Mouse (Mus musculus) forebrain, embryonic 14.5 days (tissue): ENCODE results near the gene Fbxl14. TPM values are rescaled to one million over a fixed set of nuclear protein-coding genes. Genes with fewer than 3 reads are reported as not detected.

Experiments used
- ATAC-seq: fragments of 200-750 bp; cut with Nextera tagmentation; 2 replicates; pipeline ENCODE4 v1.8.0; 2017; ENCODE audit warnings: mild to moderate bottlenecking, moderate library complexity
- DNase-seq: peaks from one replicate; pipeline ENCODE4 v3.0.0-alpha.2; 2015; ENCODE audit warnings: low spot score
- H3K27ac ChIP-seq: fragments of 300-500 bp; sonication (generic); 2 replicates; pipeline ENCODE4 v1.5.1; 2014; ENCODE audit warnings: low read depth, mild to moderate bottlenecking, control low read depth, low read length, moderate library complexity
- H3K27me3 ChIP-seq: fragments of 300-500 bp; sonication (generic); replicated peaks from 2 replicates; pipeline ENCODE4 v1.6.1; 2014; ENCODE audit warnings: low read length, control low read depth, mixed read lengths; ENCODE audit not compliant: control insufficient read depth, insufficient read depth
- H3K36me3 ChIP-seq: fragments of 300-500 bp; sonication (generic); 2 replicates; pipeline ENCODE4 v1.6.1; 2014; ENCODE audit warnings: low read length, control low read depth; ENCODE audit not compliant: control insufficient read depth, insufficient read depth
- H3K4me1 ChIP-seq: fragments of 300-500 bp; sonication (generic); 2 replicates; pipeline ENCODE4 v1.6.1; 2014; ENCODE audit warnings: antibody characterized with exemption, low read length, control low read depth; ENCODE audit not compliant: control insufficient read depth, insufficient read depth
- H3K4me2 ChIP-seq: fragments of 300-500 bp; sonication (generic); 2 replicates; pipeline ENCODE4 v1.6.1; 2014; ENCODE audit warnings: mild to moderate bottlenecking, control low read depth, low read length
- H3K4me3 ChIP-seq: fragments of 300-500 bp; sonication (generic); 2 replicates; pipeline ENCODE4 v1.5.1; 2014; ENCODE audit warnings: low read depth, low read length, control low read depth
- H3K9ac ChIP-seq: fragments of 300-500 bp; sonication (generic); 2 replicates; pipeline ENCODE4 v1.6.1; 2014; ENCODE audit warnings: mild to moderate bottlenecking, low read length, control low read depth, moderate library complexity
- H3K9me3 ChIP-seq: fragments of 300-500 bp; sonication (generic); replicated peaks from 2 replicates; pipeline ENCODE4 v1.6.1; 2016; ENCODE audit warnings: low read length, control low read depth, mixed read lengths; ENCODE audit not compliant: control insufficient read depth
- WGBS: fragments of 180-500 bp; shearing (Covaris S2); extraction: QIAGEN DNeasy Blood & Tissue Kit; methylation state at CpG from one replicate; pipeline ENCODE4 v1.1.7; 2014; 5-methylcytosine and 5-hydroxymethylcytosine counted together
- polyA plus RNA-seq: library from polyadenylated mRNA; unstranded; fragments of >200 nt; fragmentation: Nextera tagmentation; extraction: Ambion mirVana; gene quantifications from 2 replicates; pipeline ENCODE4 v1.2.1, GENCODE M21; 2014

Fbxl14 gene
- polyA plus RNA-seq, 1 experiment from 2014 or later = 7.6 TPM

DNA sequence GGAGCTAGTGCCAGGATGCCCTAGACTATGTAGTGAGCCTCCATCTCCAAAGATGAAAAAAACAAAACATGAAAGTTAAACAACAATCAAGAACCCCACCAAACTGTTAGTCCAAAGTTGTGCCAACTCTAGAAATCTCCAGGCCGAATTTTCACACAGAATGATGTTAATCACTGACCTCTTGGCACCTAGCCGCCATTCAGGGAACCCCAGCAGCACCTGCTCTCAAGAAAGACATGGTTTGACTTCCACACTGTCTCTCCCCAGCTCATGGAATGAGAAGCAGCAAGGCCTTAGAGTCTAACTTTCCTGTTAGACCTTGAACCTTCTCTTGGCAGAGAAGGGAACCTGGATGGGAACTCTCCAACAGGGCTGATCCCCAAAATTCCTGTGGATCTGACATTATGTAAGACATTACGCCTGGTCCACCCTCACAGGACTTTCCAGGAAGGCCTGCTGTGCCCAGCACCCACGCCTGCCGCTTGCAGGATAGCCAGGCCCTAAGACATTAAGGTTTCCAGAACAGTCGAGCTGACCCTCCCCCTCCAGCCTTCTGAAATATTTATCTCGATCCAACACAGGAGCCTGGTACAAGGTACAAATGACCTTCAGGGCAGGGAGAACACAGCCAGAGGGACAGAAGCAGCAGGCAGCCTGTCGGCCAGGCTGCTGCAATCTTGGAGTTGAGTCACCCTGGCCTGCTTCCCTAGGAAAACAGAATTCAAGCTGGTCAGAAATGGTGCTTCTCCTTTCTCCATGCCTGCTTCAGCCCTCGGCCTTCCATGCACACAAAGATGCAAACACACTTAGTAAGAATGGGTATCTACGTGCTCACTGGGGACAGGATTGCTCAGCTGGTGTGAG is 12.3 kb upstream of the Fbxl14 start:
- no peaks in the 10 kb centered on the region for H3K36me3 ChIP-seq
- DNase-seq (no peak), ATAC-seq (no peak)
- no peak overlapping the region for H3K4me3 ChIP-seq
- H3K9me3 ChIP-seq = no peaks in the 10 kb centered on the region
- 80% methylated on average over 10 of the region's 10 CpGs for WGBS
- no peak overlapping the region for H3K9ac ChIP-seq
- H3K4me1 ChIP-seq = no peaks in the 10 kb centered on the region
- no peak overlapping the region; the same call in 1 of the 2 replicates for H3K27ac ChIP-seq
- no peak overlapping the region for H3K4me2 ChIP-seq
- H3K27me3 ChIP-seq = no peaks in the 10 kb centered on the region

DNA sequence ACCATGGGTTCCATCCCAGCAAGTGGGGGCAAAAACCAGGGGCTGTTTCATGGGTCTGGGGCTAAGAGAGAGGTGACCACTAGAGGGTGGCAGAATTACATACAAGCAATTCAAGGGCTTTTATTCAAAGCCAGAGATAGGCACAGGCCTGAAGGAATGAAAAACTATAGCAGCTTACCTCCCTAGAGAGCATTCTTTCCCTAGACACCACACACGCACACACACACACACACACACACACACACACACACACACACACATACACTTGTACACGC is 11.7 kb upstream of the Fbxl14 start:
- Histone ChIP-seq H3K36me3 (no peaks in the 10 kb centered on the region), H3K4me3 (no peak overlapping the region), H3K27me3 (no peaks in the 10 kb centered on the region), H3K9ac (no peak overlapping the region), H3K9me3 (no peaks in the 10 kb centered on the region), H3K4me2 (no peak overlapping the region), H3K27ac (no peak overlapping the region; the same call in 1 of the 2 replicates), H3K4me1 (no peaks in the 10 kb centered on the region)
- WGBS = 86% methylated on average over 2 of the region's 2 CpGs
- ATAC-seq (no peak), DNase-seq (no peak)

DNA sequence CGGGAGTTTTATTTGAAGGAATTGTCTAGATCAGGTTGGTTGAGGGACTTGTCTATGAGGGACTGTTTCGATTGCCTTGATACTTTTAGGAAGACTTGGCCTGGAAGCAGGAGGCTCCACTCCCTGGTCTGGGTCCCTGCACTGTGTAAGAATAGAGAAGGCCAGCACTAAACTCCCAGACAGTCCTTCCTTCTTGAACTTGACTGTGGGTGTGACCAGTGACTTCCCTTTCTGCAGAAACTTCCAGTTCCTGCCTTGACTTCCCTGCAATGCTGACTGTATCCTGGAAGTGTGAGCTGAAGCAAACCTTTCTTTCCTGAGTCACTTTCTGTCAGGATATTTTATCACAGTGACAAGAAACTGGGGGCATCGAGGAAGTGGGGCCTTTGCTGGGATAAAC is 8.7 kb upstream of the Fbxl14 start:
- Histone ChIP-seq H3K4me2 (no peak overlapping the region), H3K27me3 (no peaks in the 10 kb centered on the region), H3K4me1 (no peaks in the 10 kb centered on the region), H3K9me3 (no peaks in the 10 kb centered on the region), H3K9ac (no peak overlapping the region), H3K4me3 (no peak overlapping the region), H3K27ac (no peak overlapping the region), H3K36me3 (no peaks in the 10 kb centered on the region)
- ATAC-seq = no peak
- no peak for DNase-seq
- WGBS = 93% methylated on average over 3 of the region's 3 CpGs

GRCm38 (mm10) chr6:119472135-119472534 is 7.3 kb upstream of the Fbxl14 start:
- Histone ChIP-seq H3K9me3 (no peaks in the 10 kb centered on the region), H3K27ac (no peak overlapping the region), H3K36me3 (no peaks in the 10 kb centered on the region), H3K27me3 (no peaks in the 10 kb centered on the region), H3K4me1 (no peaks in the 10 kb centered on the region), H3K4me3 (no peak overlapping the region), H3K4me2 (no peak overlapping the region), H3K9ac (no peak overlapping the region)
- 29% methylated on average over 5 of the region's 5 CpGs for WGBS
- ATAC-seq (peak; percentile 54), DNase-seq (peak; percentile 67)

DNA sequence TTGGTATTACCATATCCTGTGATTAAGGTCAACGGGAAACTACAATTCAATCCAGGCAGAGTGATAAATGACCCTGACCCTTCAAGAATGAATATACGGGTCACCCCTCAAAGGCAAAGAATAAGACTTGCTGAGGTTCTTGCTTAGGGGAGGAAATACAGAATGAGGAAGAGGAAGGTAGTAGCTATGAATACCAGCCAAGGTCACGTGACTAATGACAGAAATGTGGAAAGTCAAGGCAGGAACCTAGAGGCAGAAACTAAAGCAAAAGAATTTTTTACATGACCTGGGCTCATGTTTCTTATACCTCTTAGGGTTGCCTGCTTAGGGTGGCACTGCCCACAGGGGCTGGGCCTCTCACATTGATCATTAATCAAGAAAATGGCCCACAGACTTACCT is 6.8 kb upstream of the Fbxl14 start:
- no peak for DNase-seq

DNA sequence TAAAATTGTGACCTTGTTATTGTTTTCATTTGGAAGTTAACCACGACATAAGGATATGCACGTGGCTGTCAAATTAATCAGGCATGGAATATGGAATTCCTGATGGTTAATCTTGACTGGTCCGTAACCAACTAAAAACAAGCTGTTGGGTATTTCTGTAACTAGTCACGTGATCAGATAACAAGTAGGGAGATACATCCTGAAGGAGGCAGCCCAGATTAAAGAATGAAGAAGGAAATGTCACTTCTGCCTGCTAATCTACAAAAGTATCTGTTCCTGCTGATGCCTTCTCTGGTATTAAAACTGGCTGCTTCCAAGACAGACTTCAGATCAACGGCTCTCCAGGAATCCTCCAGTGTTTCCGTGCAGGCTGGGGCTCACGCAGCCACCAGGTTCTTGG is 6.0 kb upstream of the Fbxl14 start:
- Histone ChIP-seq H3K27me3 (no peaks in the 10 kb centered on the region), H3K9ac (no peak overlapping the region), H3K4me1 (peaks cover 8% of the 10 kb centered on the region), H3K27ac (no peak overlapping the region), H3K4me2 (no peak overlapping the region), H3K9me3 (no peaks in the 10 kb centered on the region), H3K4me3 (no peak overlapping the region), H3K36me3 (no peaks in the 10 kb centered on the region)
- WGBS = 89% methylated on average over 7 of the region's 7 CpGs
- ATAC-seq (no peak), DNase-seq (no peak)

More for the DNA sequence above, 6.8 kb upstream of the Fbxl14 start:
- Histone ChIP-seq H3K4me1 (peaks cover under 1% of the 10 kb centered on the region; the same call in 1 of the 2 replicates), H3K4me3 (no peak overlapping the region), H3K36me3 (no peaks in the 10 kb centered on the region), H3K4me2 (no peak overlapping the region), H3K27me3 (no peaks in the 10 kb centered on the region), H3K9ac (no peak overlapping the region), H3K9me3 (no peaks in the 10 kb centered on the region), H3K27ac (no peak overlapping the region)
- ATAC-seq = no peak
- WGBS = 93% methylated on average over 3 of the region's 3 CpGs

- H3K9me3 ChIP-seq = no peaks in the 10 kb centered on the region
- no peak overlapping the region for H3K27ac ChIP-seq
- no peak overlapping the region for H3K4me2 ChIP-seq
- no peak overlapping the region for H3K9ac ChIP-seq
- no peaks in the 10 kb centered on the region for H3K27me3 ChIP-seq
- H3K36me3 ChIP-seq = no peaks in the 10 kb centered on the region
- DNase-seq (no peak), ATAC-seq (no peak)
- 88% methylated on average over 4 of the region's 4 CpGs for WGBS
- H3K4me1 ChIP-seq = peaks cover 12% of the 10 kb centered on the region
- no peak overlapping the region for H3K4me3 ChIP-seq
Observed at GRCm38 (mm10) chr6:119473992-119474391, 5.5 kb upstream of the Fbxl14 start.

DNA sequence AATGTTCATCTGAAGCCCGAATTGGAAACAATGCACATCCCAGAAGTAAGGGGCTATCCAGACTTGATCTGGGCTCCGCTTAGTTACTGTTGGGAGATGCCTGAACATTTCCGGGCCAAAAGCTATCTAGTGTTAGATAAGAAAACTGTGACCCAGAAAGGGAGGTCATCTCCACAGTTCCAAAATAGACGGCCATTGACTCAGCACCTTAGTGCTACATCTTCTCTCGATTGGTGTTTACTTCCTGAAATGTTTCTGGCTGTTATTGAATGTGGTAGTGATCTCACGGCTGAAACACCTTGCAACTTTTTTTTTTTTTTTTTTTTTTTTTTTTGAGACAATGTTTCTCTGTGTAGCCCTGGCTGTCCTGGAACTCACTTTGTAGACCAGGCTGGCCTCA is 3.5 kb upstream of the Fbxl14 start:
- H3K4me3 ChIP-seq = no peak overlapping the region
- H3K36me3 ChIP-seq = peaks cover 7% of the 10 kb centered on the region
- no peak overlapping the region for H3K27ac ChIP-seq
- H3K4me2 ChIP-seq = no peak overlapping the region
- H3K9ac ChIP-seq = no peak overlapping the region
- DNase-seq = no peak
- ATAC-seq = no peak
- H3K27me3 ChIP-seq = no peaks in the 10 kb centered on the region
- WGBS = 90% methylated on average over 6 of the region's 6 CpGs
- H3K4me1 ChIP-seq = peaks cover 12% of the 10 kb centered on the region
- H3K9me3 ChIP-seq = no peaks in the 10 kb centered on the region

- Histone ChIP-seq H3K4me2 (peak overlapping the region; percentile 100; the same call in 1 of the 2 replicates), H3K27me3 (no peaks in the 10 kb centered on the region)
- WGBS = 56% methylated on average over 13 of the region's 13 CpGs
Observed at GRCm38 (mm10) chr6:119477686-119478310, 1.7 kb upstream of the Fbxl14 start.

More at GRCm38 (mm10) chr6:119477686-119478310, 1.7 kb upstream of the Fbxl14 start:
- H3K9me3 ChIP-seq = no peaks in the 10 kb centered on the region
- DNase-seq = no peak
- no peak for ATAC-seq
- peaks cover 7% of the 10 kb centered on the region for H3K36me3 ChIP-seq
- H3K27ac ChIP-seq = no peak overlapping the region
- no peak overlapping the region for H3K4me3 ChIP-seq
- peaks cover 14% of the 10 kb centered on the region for H3K4me1 ChIP-seq
- H3K9ac ChIP-seq = no peak overlapping the region
